Mouse (Mus musculus): ENCODE measurements around the gene Sec14l3.
"Not testable (repeated sequence)": the region's sequence is repeated elsewhere in the genome, so short reads cannot be mapped to it uniquely, and the experiment has no call there.

The Sec14l3 gene

GRCm38 (mm10) chr11:4064627-4065122 is at the start of gene Sec14l3:
Gene Sec14l3, plus strand, starts transcription at chr11:4064841.
- no peak for DNase-seq (ENCODE audit: low spot score in 2 of 2)

GRCm38 (mm10) chr11:4015796-4016195 is 48.8 kb upstream of the Sec14l3 start:
- not testable (repeated sequence) for DNase-seq (ENCODE audit: low spot score in 2 of 2)

- DNase-seq (ENCODE audit: low spot score in 2 of 2) = not testable (repeated sequence)
These were observed 42.5 kb upstream of the Sec14l3 start for GRCm38 (mm10) chr11:4022111-4022510.

GRCm38 (mm10) chr11:4023321-4023720 is 41.3 kb upstream of the Sec14l3 start:
- DNase-seq (ENCODE audit: low spot score in 2 of 2) = no peak

GRCm38 (mm10) chr11:4027066-4027465 is 37.6 kb upstream of the Sec14l3 start:
- DNase-seq (ENCODE audit: low spot score in 2 of 2) = no peak

- peak; percentile 44 to 58 for DNase-seq (ENCODE audit: low spot score in 2 of 2)
These were observed 36.9 kb upstream of the Sec14l3 start for GRCm38 (mm10) chr11:4027561-4028334.

- no peak for DNase-seq (ENCODE audit: low spot score in 2 of 2)
These were observed 35.3 kb upstream of the Sec14l3 start for GRCm38 (mm10) chr11:4029343-4029742.

GRCm38 (mm10) chr11:4031126-4031941 is 33.3 kb upstream of the Sec14l3 start, which contains the start of gene Sec14l4:
Gene Sec14l4, plus strand, starts transcription at chr11:4031462.
- no peak for DNase-seq (ENCODE audit: low spot score in 2 of 2)

GRCm38 (mm10) chr11:4031961-4032360 is 32.7 kb upstream of the Sec14l3 start:
- DNase-seq (ENCODE audit: low spot score in 2 of 2) = no peak

- no peak for DNase-seq (ENCODE audit: low spot score in 2 of 2)
These were observed 31.2 kb upstream of the Sec14l3 start for GRCm38 (mm10) chr11:4033471-4033870.

- DNase-seq (ENCODE audit: low spot score in 2 of 2) = no peak
These were observed 30.5 kb upstream of the Sec14l3 start for GRCm38 (mm10) chr11:4034169-4034568.

GRCm38 (mm10) chr11:4035116-4035892 is 29.3 kb upstream of the Sec14l3 start:
- DNase-seq (ENCODE audit: low spot score in 2 of 2) = no peak

GRCm38 (mm10) chr11:4035916-4036315 is 28.7 kb upstream of the Sec14l3 start:
- DNase-seq (ENCODE audit: low spot score in 2 of 2) = no peak

- DNase-seq (ENCODE audit: low spot score in 2 of 2) = no peak
These were observed 28.1 kb upstream of the Sec14l3 start for GRCm38 (mm10) chr11:4036365-4037084.

- no peak for DNase-seq (ENCODE audit: low spot score in 2 of 2)
These were observed 24.7 kb upstream of the Sec14l3 start for GRCm38 (mm10) chr11:4039951-4040350.

GRCm38 (mm10) chr11:4041123-4041625 is 23.5 kb upstream of the Sec14l3 start:
- DNase-seq (ENCODE audit: low spot score in 2 of 2) = no peak

- DNase-seq (ENCODE audit: low spot score in 2 of 2) = no peak
These were observed 21.6 kb upstream of the Sec14l3 start for GRCm38 (mm10) chr11:4043081-4043480.

GRCm38 (mm10) chr11:4046526-4046925 is 18.1 kb upstream of the Sec14l3 start:
- no peak for DNase-seq (ENCODE audit: low spot score in 2 of 2)

GRCm38 (mm10) chr11:4047766-4048165 is 16.9 kb upstream of the Sec14l3 start:
- no peak for DNase-seq (ENCODE audit: low spot score in 2 of 2)

GRCm38 (mm10) chr11:4048438-4048837 is 16.2 kb upstream of the Sec14l3 start:
- DNase-seq (ENCODE audit: low spot score in 2 of 2) = no peak

- peak; percentile 78 to 84 for DNase-seq (ENCODE audit: low spot score in 2 of 2)
These were observed 11.1 kb upstream of the Sec14l3 start for GRCm38 (mm10) chr11:4053586-4053985.

Measured in right cerebral cortex, adult 2 months (tissue).